Mouse (Mus musculus): ENCODE results near the gene Tmem51. TPM values are rescaled to one million over a fixed set of nuclear protein-coding genes. Genes with fewer than 3 reads are reported as not detected.

Gene Tmem51
- total RNA-seq, 1 experiment: 13.6 TPM

DNA sequence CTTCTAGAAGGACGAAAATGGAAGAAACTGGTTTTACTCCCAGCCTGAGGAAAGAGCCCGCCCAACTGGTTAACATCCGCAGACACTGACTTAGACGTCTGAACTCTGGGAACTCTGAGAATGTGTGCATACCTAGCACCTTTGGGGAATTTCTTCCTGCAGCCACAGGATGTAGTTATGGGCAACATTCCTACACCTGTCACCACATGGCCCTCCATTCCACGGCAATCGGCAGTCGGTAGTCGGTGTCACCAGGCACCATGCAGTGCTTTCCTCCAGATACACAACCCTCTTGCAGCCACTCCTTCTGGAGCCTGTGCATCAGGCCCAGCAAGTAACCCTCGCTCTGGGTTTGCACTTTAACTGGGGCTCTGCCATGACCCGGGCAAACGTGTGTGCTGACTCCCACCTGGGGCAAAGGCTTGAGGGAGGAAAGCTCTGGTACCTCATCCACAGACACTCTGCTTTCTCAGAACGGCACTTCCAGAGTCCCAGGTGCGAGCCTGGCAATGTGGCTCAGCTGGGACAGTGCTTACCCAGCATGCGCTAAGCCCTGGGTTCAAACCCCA, 38.4 kb downstream of the Tmem51 start:
- no peak for DNase-seq (ENCODE audit: low read depth, low spot score)
- Histone ChIP-seq H3K9me3 (ENCODE audit: control insufficient read depth, insufficient read depth, low read depth, low read length) (no peaks in the 10 kb centered on the region), H3K27ac (ENCODE audit: insufficient read depth, low read depth, low read length, poor library complexity, severe bottlenecking) (no peak overlapping the region), H3K4me1 (ENCODE audit: control insufficient read depth in 2 of 2, insufficient read depth in 2 of 2, low read length in 2 of 2, poor library complexity in 1 of 2) (peaks cover 4 to 10% of the 10 kb centered on the region in 2 experiments; a peak in 2 of 4 replicates), H3K4me3 (ENCODE audit: insufficient read depth in 1 of 2, low read depth in 1 of 2, low read length in 2 of 2, poor library complexity in 1 of 2, severe bottlenecking in 1 of 2) (no peak overlapping the region), H3K36me3 (ENCODE audit: control insufficient read depth, insufficient read depth, low read length, poor library complexity, severe bottlenecking) (no peaks in the 10 kb centered on the region), H3K9ac (ENCODE audit: insufficient read depth, low read depth, low read length, poor library complexity, severe bottlenecking) (no peak overlapping the region)
- TF ChIP-seq CHD2 (IDR thresholded peaks at IDR 0.05; ENCODE audit: low read depth, low read length) (no peak), MAFK (IDR thresholded peaks at IDR 0.05; ENCODE audit: insufficient read depth, low read depth, low read length) (no peak), ZC3H11A (IDR thresholded peaks at IDR 0.05; ENCODE audit: borderline replicate concordance, low read depth, low read length) (no peak), ZNF384 (IDR thresholded peaks at IDR 0.05; ENCODE audit: low read depth, low read length) (no peak), HCFC1 (IDR thresholded peaks at IDR 0.05; ENCODE audit: borderline replicate concordance, insufficient read depth, low read length) (no peak)
- in situ Hi-C loops (cut with MboI; ENCODE audit: low sequenced_read_pairs in 2 of 2, unreplicated experiment in 2 of 2): no loop called here

DNA sequence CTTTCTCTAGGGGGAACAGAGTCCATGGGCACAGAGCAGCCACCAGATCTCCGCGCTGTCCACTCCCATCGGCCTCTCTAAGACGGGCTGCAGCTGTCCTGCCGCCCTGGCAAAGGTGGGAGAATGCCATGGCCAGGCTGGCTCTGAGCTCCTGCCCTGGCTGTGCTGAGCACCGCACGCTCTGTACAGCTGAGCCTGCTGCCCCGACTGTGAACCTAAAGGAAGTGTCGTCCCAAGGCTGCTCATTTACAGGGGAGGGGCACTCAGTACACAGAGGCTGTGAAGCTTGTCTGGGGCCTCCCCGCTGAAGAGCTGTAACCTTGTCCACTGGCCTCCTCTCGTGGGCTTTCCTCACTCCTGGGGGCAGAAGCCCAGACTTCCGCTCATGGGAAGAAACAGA, 39.7 kb downstream of the Tmem51 start:
- Histone ChIP-seq H3K9me3 (ENCODE audit: control insufficient read depth, insufficient read depth, low read depth, low read length) (no peaks in the 10 kb centered on the region), H3K4me1 (ENCODE audit: control insufficient read depth in 2 of 2, insufficient read depth in 2 of 2, low read length in 2 of 2, poor library complexity in 1 of 2) (peaks cover 4 to 9% of the 10 kb centered on the region in 2 experiments; a peak in 2 of 4 replicates), H3K4me3 (ENCODE audit: insufficient read depth in 1 of 2, low read depth in 1 of 2, low read length in 2 of 2, poor library complexity in 1 of 2, severe bottlenecking in 1 of 2) (no peak overlapping the region), H3K27ac (ENCODE audit: insufficient read depth, low read depth, low read length, poor library complexity, severe bottlenecking) (no peak overlapping the region), H3K36me3 (ENCODE audit: control insufficient read depth, insufficient read depth, low read length, poor library complexity, severe bottlenecking) (no peaks in the 10 kb centered on the region), H3K9ac (ENCODE audit: insufficient read depth, low read depth, low read length, poor library complexity, severe bottlenecking) (no peak overlapping the region)
- TF ChIP-seq ZC3H11A (IDR thresholded peaks at IDR 0.05; ENCODE audit: borderline replicate concordance, low read depth, low read length): no peak
- TF ChIP-seq ZNF384 (IDR thresholded peaks at IDR 0.05; ENCODE audit: low read depth, low read length): no peak
- no peak for TF ChIP-seq CHD2 (IDR thresholded peaks at IDR 0.05; ENCODE audit: low read depth, low read length)
- no peak for TF ChIP-seq MAFK (IDR thresholded peaks at IDR 0.05; ENCODE audit: insufficient read depth, low read depth, low read length)
- no peak for TF ChIP-seq HCFC1 (IDR thresholded peaks at IDR 0.05; ENCODE audit: borderline replicate concordance, insufficient read depth, low read length)
- in situ Hi-C loops (cut with MboI; ENCODE audit: low sequenced_read_pairs in 2 of 2, unreplicated experiment in 2 of 2): no loop called here
- DNase-seq (ENCODE audit: low read depth, low spot score): no peak

DNA sequence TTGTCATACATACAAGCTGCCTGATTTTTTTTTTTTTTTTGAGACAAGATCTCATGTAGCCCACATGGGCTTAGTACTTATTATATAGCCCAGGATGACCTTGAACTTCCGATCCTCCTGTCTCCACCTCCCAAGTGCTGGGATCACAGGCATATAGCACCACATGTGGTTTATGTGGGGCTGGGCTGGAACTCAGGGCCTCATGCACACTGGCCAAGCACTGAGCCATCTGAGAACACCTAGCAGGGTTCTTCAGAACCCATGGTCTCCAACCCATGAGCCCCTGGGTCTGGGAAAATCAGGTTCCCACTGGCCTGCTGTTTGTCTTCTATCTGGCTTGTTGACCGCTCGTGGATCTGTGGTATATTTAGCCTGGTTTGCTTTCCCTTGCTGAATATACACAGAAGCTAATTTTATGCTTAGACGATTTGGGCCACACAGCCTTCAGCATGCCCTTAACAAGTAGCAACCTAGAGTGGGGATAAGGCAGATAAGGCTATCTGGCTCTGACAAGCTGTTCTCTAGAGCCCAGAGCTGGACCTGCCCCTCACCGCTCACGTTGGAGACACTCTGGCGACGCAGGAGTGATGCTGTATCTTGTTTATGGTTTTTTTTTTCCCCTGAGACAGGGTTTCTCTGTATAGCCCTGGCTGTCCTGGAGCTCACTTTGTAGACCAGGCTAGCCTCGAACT, 44.3 kb downstream of the Tmem51 start:
- peaks cover 0 to 2% of the 10 kb centered on the region in 2 experiments; a peak in 1 of 4 replicates for H3K4me1 ChIP-seq (ENCODE audit: control insufficient read depth in 2 of 2, insufficient read depth in 2 of 2, low read length in 2 of 2, poor library complexity in 1 of 2)
- H3K27ac ChIP-seq (ENCODE audit: insufficient read depth, low read depth, low read length, poor library complexity, severe bottlenecking): no peak overlapping the region
- no peaks in the 10 kb centered on the region for H3K9me3 ChIP-seq (ENCODE audit: control insufficient read depth, insufficient read depth, low read depth, low read length)
- H3K4me3 ChIP-seq (ENCODE audit: insufficient read depth in 1 of 2, low read depth in 1 of 2, low read length in 2 of 2, poor library complexity in 1 of 2, severe bottlenecking in 1 of 2): no peak overlapping the region
- DNase-seq (ENCODE audit: low read depth, low spot score): no peak
- no peaks in the 10 kb centered on the region; the same call in 1 of the 2 replicates for H3K36me3 ChIP-seq (ENCODE audit: control insufficient read depth, insufficient read depth, low read length, poor library complexity, severe bottlenecking)
- in situ Hi-C loops (cut with MboI; ENCODE audit: low sequenced_read_pairs in 2 of 2, unreplicated experiment in 2 of 2): no loop called here
- TF ChIP-seq ZC3H11A (IDR thresholded peaks at IDR 0.05; ENCODE audit: borderline replicate concordance, low read depth, low read length) (no peak), CHD2 (IDR thresholded peaks at IDR 0.05; ENCODE audit: low read depth, low read length) (no peak), ZNF384 (IDR thresholded peaks at IDR 0.05; ENCODE audit: low read depth, low read length) (no peak), MAFK (IDR thresholded peaks at IDR 0.05; ENCODE audit: insufficient read depth, low read depth, low read length) (no peak), HCFC1 (IDR thresholded peaks at IDR 0.05; ENCODE audit: borderline replicate concordance, insufficient read depth, low read length) (no peak)
- H3K9ac ChIP-seq (ENCODE audit: insufficient read depth, low read depth, low read length, poor library complexity, severe bottlenecking): no peak overlapping the region

DNA sequence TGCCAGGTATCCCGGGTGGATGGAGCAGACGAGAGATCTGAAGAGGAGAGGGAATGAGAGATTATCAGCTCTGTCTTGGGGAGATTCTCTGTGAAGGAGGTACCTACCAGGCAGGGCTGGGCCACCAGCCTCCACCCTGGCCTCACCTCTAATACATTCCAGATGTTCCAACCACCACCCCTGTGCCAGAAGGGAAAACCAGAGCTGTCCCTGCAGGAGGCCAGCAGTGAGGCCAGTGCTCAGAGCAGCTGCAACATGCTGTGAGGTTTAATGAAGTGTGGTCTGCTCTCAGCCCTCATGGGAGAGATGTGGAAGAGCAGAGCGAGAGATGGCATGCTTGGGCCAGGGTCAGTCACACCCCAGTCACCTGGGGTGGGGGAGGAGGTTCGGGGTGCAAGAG, 46.2 kb downstream of the Tmem51 start:
- Histone ChIP-seq H3K27ac (ENCODE audit: insufficient read depth, low read depth, low read length, poor library complexity, severe bottlenecking) (no peak overlapping the region), H3K4me1 (ENCODE audit: control insufficient read depth in 2 of 2, insufficient read depth in 2 of 2, low read length in 2 of 2, poor library complexity in 1 of 2) (no peaks in the 10 kb centered on the region), H3K4me3 (ENCODE audit: insufficient read depth in 1 of 2, low read depth in 1 of 2, low read length in 2 of 2, poor library complexity in 1 of 2, severe bottlenecking in 1 of 2) (no peak overlapping the region), H3K9ac (ENCODE audit: insufficient read depth, low read depth, low read length, poor library complexity, severe bottlenecking) (no peak overlapping the region), H3K36me3 (ENCODE audit: control insufficient read depth, insufficient read depth, low read length, poor library complexity, severe bottlenecking) (no peaks in the 10 kb centered on the region; the same call in 1 of the 2 replicates), H3K9me3 (ENCODE audit: control insufficient read depth, insufficient read depth, low read depth, low read length) (no peaks in the 10 kb centered on the region)
- DNase-seq (ENCODE audit: low read depth, low spot score): no peak
- in situ Hi-C loops (cut with MboI; ENCODE audit: low sequenced_read_pairs in 2 of 2, unreplicated experiment in 2 of 2): no loop called here
- no peak for TF ChIP-seq ZNF384 (IDR thresholded peaks at IDR 0.05; ENCODE audit: low read depth, low read length)
